Mouse (Mus musculus): ENCODE measurements at regions not wholly inside any gene's neighbourhood (a gene's known extent, or its start where the extent isn't known, plus 50 kb on each side); places are given as distances from the start of the nearest gene placed in this dataset.
A peak's percentile ranks its signal among the peaks of the same experiment; 100 is the strongest.

DNA sequence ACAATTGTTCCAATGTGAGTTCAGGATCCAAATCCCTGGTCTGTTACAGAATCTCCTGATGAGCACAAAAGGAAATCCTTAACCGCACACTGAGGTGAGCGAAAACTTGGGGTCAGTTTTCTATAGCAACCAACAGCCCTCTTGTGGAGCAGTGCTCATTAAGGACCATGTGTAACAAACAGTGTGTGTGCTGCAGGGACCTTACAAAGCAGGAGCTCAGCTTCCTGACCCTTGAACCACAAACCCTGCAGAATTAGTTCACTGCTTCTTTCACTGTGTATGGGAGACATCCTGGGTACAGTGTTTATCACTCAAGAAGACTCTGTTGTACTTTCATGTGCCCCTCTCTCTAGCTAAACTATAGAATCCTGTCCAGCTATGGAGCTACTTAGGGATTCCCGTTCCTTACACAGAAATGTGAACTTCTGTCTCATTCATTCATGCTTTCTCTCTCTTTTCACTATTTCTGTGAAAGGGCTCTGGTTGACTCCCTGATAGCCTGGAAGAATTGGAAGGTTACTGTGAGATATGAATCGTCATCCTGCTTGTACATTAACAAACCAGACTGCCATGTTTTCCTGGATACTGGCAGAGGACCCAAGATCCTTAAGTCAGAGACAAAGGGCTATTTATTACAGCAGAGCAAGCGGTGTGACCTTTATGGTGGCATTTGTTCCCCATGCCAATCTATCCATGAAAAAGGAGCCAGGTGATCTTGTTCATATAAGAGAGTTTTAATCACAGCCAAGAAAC is 100.5 kb upstream of the Pde3a start:
- no peak for DNase-seq

- no peak for DNase-seq
Observed at GRCm38 (mm10) chr6:141149170-141149917, 99.7 kb upstream of the Pde3a start.

- DNase-seq = no peak
Observed at GRCm38 (mm10) chr6:141159326-141159725, 89.7 kb upstream of the Pde3a start.

DNA sequence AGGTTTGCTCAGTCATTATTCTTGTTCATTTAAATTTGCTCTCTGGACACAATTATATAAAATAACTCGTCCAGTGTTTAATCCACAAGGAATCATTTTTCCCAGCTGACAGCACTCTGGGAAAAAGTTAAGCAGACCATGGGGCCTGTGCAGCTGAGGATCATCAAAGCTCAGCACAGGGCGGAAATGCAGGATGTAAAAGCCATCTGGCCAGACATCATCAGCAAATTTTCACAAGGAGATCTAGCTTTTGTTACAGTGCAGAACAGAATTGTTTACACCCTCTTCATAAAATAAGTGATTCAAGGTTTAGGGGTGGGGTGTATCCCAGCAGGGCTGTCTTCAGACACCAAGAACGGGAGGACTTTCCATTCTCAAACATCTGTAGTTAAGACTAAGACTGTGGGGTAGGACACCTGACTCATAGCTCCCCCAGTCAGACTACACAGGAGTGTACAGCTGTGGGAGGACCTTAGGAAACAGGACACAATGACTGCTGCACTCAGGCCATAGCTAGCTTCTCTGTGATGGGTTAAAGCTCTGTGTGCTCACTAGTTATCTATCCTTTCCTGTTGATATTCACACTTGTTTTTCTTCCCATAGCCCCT is 87.3 kb upstream of the Pde3a start:
- peak; percentile 3 for DNase-seq

DNA sequence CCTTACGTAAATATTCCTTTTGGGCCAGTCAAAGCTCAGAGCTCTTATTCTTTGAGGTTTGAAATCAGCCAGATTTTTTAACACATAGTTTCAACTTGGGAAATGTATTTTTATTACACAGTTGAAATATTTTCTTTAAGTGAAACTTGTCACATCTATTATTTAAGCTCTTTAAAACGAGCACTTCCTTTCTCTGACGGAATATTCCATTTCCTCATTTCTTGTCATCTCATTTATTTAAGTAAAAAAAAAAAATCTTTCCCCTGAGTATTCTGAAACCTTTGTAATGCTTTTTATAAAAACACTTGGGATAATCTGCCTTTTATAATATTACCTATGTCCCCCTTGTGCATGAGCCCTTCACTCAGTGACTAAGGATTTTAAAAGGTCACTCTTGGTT is 81.8 kb upstream of the Pde3a start:
- no peak for DNase-seq

DNA sequence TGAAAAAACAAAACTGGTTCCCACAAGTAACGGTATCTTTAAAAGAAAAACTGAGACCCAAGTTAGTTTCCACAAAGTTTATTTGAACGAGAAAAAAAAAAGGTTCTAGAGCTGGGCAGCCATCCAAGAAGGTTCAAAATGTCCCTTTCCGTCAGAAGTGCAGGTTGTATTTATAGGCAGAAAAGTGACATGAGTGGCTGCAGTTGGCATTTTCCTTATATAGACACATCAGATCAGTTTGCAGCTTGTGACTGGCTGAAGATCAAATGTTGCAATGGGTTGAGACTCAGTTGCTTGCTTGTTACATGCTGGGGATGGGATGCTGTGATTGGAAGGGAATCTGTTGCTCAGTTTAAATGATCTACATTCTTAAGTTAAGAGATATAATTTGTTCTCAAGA is 80.7 kb upstream of the Pde3a start:
- no peak for DNase-seq

- DNase-seq = no peak
Observed at GRCm38 (mm10) chr6:141183782-141184181, 65.3 kb upstream of the Pde3a start.

DNA sequence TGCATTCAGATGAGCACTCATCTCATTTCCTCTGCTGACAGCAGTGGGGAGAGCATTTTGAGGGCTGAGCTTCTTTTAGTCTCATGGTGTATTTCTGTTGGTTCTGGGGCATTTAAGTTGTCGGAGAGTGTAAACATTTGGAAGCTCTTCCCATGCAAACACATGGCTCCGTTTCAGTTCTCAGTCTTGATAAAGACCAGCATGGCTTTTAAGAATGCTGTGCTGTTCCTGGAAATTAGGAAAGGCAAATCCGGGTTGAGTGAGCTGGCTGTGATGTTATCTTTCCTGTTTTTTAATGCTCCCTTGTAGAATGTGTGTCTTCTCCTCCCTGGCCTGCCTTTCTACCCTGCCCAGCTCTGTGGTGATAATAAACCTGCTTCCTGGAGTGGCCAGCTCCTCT is 61.0 kb upstream of the Pde3a start:
- no peak for DNase-seq

DNA sequence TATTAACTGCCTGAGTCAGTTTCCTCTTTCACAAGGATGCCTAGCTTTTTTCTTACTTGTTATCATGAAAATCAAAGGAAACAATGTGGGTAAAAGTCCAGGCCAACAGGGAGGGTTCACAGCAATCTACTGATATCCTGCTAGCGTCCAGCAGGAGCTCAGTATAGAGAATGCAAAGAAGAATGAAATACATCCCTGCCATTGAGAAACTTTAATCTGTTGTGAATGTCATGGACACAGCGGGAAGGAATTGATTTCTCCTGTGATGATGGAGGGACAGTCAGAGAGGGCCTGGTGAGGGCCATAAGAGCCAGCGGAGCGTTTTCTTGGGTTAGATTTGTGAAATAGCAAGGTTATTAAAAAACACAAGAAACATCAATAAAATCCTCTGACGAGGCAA is 60.0 kb upstream of the Pde3a start:
- DNase-seq = no peak

- DNase-seq = no peak
Observed at GRCm38 (mm10) chr6:141189701-141190100, 59.4 kb upstream of the Pde3a start.

DNA sequence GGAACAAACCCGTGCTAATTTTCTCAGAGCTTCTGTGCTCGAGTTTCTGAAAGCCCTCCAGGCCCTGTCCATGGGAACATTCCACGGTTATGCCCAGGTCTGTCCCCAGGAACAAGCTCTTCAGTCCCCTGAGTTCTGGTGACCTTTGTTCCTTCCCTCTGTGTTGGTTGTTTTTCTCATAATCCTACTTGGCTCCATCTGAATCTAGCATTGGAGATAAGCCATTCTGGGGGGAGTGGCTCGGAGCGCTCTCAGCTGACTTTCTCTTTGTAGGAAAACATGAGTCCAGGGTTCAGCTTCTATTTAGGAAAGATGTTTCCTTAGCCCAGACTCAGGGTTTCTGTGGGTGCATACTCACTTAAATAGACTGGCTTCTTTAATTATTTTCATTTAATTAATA is 58.7 kb upstream of the Pde3a start:
- DNase-seq = peak; percentile 62

- DNase-seq = no peak
Observed at GRCm38 (mm10) chr6:141197501-141197900, 51.6 kb upstream of the Pde3a start.

All from kidney, adult 9 months (tissue).